In the genomic region with DNA sequence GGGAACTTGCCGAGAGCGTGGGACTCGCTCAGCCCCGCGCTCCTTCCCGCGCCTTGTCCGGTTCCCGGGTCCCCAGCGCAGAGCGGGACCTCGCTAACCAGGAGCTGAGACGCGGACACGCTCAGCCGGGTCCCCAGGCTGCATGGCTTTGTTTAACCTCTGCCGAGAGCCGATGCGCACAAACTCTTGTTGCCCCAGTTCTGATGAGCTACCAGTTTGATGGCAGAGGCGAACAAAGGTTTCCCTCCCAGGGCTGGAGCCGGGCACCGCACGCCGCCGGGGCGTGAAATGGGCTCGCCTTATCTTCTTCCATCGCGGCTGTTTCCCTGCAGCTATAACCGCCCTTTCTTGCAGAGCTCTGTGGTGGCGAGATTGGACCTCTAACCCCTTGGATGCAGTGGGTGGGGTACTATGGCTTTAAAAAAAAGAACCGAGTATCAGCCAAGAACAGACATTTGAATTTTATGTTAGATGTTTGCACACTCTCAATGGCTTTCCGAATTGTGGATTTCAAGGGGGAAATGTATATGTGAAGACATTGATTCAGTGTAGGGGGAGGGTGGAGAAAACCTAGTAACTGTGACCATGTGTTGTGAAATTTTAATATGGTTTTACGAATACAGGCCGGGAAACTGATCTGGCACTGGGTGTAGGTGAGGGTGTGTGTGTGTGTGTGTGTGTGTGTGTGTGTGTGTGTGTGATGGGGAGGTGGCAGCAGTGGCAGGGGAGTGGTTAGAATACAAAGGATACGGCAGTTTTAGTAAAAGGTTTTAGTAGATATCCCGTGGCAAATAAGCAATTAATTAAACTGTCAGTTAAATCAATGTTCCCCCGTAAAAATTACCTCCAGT, we compare ENCODE assay signal across 8 mouse cellular contexts. TPM values are rescaled to one million over a fixed set of nuclear protein-coding genes. Genes with fewer than 3 reads are reported as not detected.
A peak's percentile ranks its signal among the peaks of the same experiment; 100 is the strongest.
DNase-seq lines count a peak whose midpoint lies in the region; ATAC-seq and TF ChIP-seq lines count a peak whose summit lies in the region.

No protein-coding gene starts in this region.

- TF ChIP-seq EP300 in liver, embryonic 14.5 days (IDR thresholded peaks at IDR 0.05; ENCODE audit: low read depth), result peak; percentile 95

- ATAC-seq in hindbrain, embryonic 13.5 days (ENCODE audit: low FRiP score), result peak; percentile 84
- ATAC-seq in liver, embryonic 14.5 days (ENCODE audit: insufficient read depth), result peak; percentile 94
- peak; percentile 84 for ATAC-seq in neural tube, embryonic 15.5 days (ENCODE audit: low FRiP score)

- H3K27ac ChIP-seq in embryonic fibroblast, embryonic 13.5 days (ENCODE audit: insufficient read depth, low read length), result no peak overlapping the region
- peak overlapping the region; percentile 99 for H3K27ac ChIP-seq in hindbrain, embryonic 13.5 days
- peak overlapping the region; percentile 89 for H3K27ac ChIP-seq in liver, embryonic 14.5 days
- H3K27ac ChIP-seq in neural tube, embryonic 15.5 days (replicated peaks), result peak overlapping the region; percentile 98

- no peaks in the 10 kb centered on the region for H3K9me3 ChIP-seq in hindbrain, embryonic 13.5 days
- H3K9me3 ChIP-seq in liver, embryonic 14.5 days (ENCODE audit: control insufficient read depth, low read length), result no peaks in the 10 kb centered on the region
- no peaks in the 10 kb centered on the region for H3K9me3 ChIP-seq in neural tube, embryonic 15.5 days (replicated peaks)

- H3K4me2 ChIP-seq in hindbrain, embryonic 13.5 days, result peak overlapping the region; percentile 69
- peak overlapping the region; percentile 87 for H3K4me2 ChIP-seq in liver, embryonic 14.5 days (ENCODE audit: low read depth)
- peak overlapping the region; percentile 90 for H3K4me2 ChIP-seq in neural tube, embryonic 15.5 days

- peak; percentile 44 for DNase-seq in ovary, postnatal 36 days (ENCODE audit: low spot score)
- no peak for DNase-seq in ovary, adult 18-20 months (ENCODE audit: low spot score)
- DNase-seq in brain, adult 2 months (ENCODE audit: low read depth, low spot score), result peak; percentile 35
- DNase-seq in liver, embryonic 14.5 days (ENCODE audit: low read depth in 3 of 3, low spot score in 3 of 3), result peak; percentile 82
- no peak for DNase-seq in B cell, adult 2 months

- peak overlapping the region; percentile 100 for H3K9ac ChIP-seq in hindbrain, embryonic 13.5 days
- H3K9ac ChIP-seq in liver, embryonic 14.5 days (replicated peaks), result peak overlapping the region; percentile 97
- peak overlapping the region; percentile 99 for H3K9ac ChIP-seq in neural tube, embryonic 15.5 days (replicated peaks)

- H3K4me1 ChIP-seq in embryonic fibroblast, embryonic 13.5 days (ENCODE audit: control insufficient read depth, insufficient read depth, low read length), result no peaks in the 10 kb centered on the region
- peaks cover 38% of the 10 kb centered on the region for H3K4me1 ChIP-seq in hindbrain, embryonic 13.5 days (replicated peaks)
- peaks cover 27 to 28% of the 10 kb centered on the region in 2 experiments for H3K4me1 ChIP-seq in liver, embryonic 14.5 days (replicated peaks; ENCODE audit: control insufficient read depth in 2 of 2, insufficient read depth in 2 of 2, low read length in 1 of 2)
- peaks cover 29% of the 10 kb centered on the region for H3K4me1 ChIP-seq in neural tube, embryonic 15.5 days

- peak overlapping the region; percentile 87 for H3K4me3 ChIP-seq in embryonic fibroblast, embryonic 13.5 days (ENCODE audit: insufficient read depth, low read length)
- peak overlapping the region; percentile 69 for H3K4me3 ChIP-seq in hindbrain, embryonic 13.5 days
- peak overlapping the region; percentile 86 to 87 for H3K4me3 ChIP-seq in liver, embryonic 14.5 days (ENCODE audit: insufficient read depth in 1 of 2, low read depth in 2 of 2, low read length in 2 of 2)
- peak overlapping the region; percentile 92 for H3K4me3 ChIP-seq in neural tube, embryonic 15.5 days (replicated peaks)

- no peak for TF ChIP-seq POLR2A in embryonic fibroblast, embryonic 13.5 days (IDR thresholded peaks at IDR 0.05; ENCODE audit: low read depth, low read length)

- no peak for TF ChIP-seq CTCF in embryonic fibroblast, embryonic 13.5 days (IDR thresholded peaks at IDR 0.05; ENCODE audit: borderline replicate concordance, insufficient read depth, low read length)
- no peak for TF ChIP-seq CTCF in liver, embryonic 14.5 days (IDR thresholded peaks at IDR 0.05; ENCODE audit: low read depth)

- under 1% methylated on average over 38 of the region's 38 CpGs for WGBS in hindbrain, embryonic 13.5 days
- 1% methylated on average over 38 of the region's 38 CpGs for WGBS in liver, embryonic 14.5 days (ENCODE audit: insufficient replicate concordance)
- WGBS in neural tube, embryonic 15.5 days, result under 1% methylated on average over 38 of the region's 38 CpGs

- no peaks in the 10 kb centered on the region for H3K36me3 ChIP-seq in hindbrain, embryonic 13.5 days
- no peaks in the 10 kb centered on the region for H3K36me3 ChIP-seq in liver, embryonic 14.5 days (replicated peaks; ENCODE audit: control insufficient read depth, insufficient read depth, low read depth)
- H3K36me3 ChIP-seq in neural tube, embryonic 15.5 days, result no peaks in the 10 kb centered on the region

- no peaks in the 10 kb centered on the region for H3K27me3 ChIP-seq in hindbrain, embryonic 13.5 days
- H3K27me3 ChIP-seq in liver, embryonic 14.5 days (ENCODE audit: control insufficient read depth, insufficient read depth, low read length), result no peaks in the 10 kb centered on the region
- no peaks in the 10 kb centered on the region for H3K27me3 ChIP-seq in neural tube, embryonic 15.5 days (replicated peaks)

RNA-seq across cellular contexts. Expression of a gene that starts 2.0 kb away (rescaled TPM):
- 17.9 and 21.3 TPM in 2 replicates for polyA plus RNA-seq in embryonic fibroblast, embryonic 13.5 days (2011; ENCODE audit: insufficient read length, low read depth, missing spikeins)
- polyA plus RNA-seq in hindbrain, embryonic 13.5 days (2015; fragmentation: Nextera tagmentation; extraction: Ambion mirVana), result 77.6 and 79.2 TPM in 2 replicates
- polyA plus RNA-seq in liver, embryonic 14.5 days (2012; rRNA removed), result 5.0 and 7.7 TPM in 2 replicates
- 4.3 and 5.2 TPM in 2 replicates for polyA plus RNA-seq in liver, embryonic 14.5 days (2014; fragmentation: Nextera tagmentation; extraction: Ambion mirVana)
- 45.1 and 57.1 TPM in 2 replicates for polyA plus RNA-seq in neural tube, embryonic 15.5 days (2015; fragmentation: Nextera tagmentation; extraction: Ambion mirVana)

Comparison
In these comparisons a context has a peak if more than half of its experiments do, and no peak if none do; other contexts are left out.
1. DNase-seq: peak in ovary, postnatal 36 days (single experiment), brain, adult 2 months (single experiment) and liver, embryonic 14.5 days (3 of 3); none in ovary, adult 18-20 months (single experiment) and B cell, adult 2 months (0 of 2).
2. Peak in every context shown above with its lines, with median percentiles within 50 percentile points of each other: H3K4me3 ChIP-seq, ATAC-seq, H3K4me2 ChIP-seq and H3K9ac ChIP-seq.